Mouse (Mus musculus): ENCODE results near the gene Rbm20. TPM values are rescaled to one million over a fixed set of nuclear protein-coding genes. Genes with fewer than 3 reads are reported as not detected.

Rbm20 gene
- total and polyA plus RNA-seq, 3 experiments, result 0.05 to 0.56 (median 0.08) TPM

GRCm38 (mm10) chr19:53902739-53903487, 225.8 kb downstream of the Rbm20 start (continued):
- TF ChIP-seq RCOR1 (conservative IDR thresholded peaks at IDR 0.05; ENCODE audit: low read depth, low read length), result no peak

GRCm38 (mm10) chr19:53903507-53904321, 226.6 kb downstream of the Rbm20 start:
- peaks cover 18% of the 10 kb centered on the region; the same call in 1 of the 2 replicates for H3K79me2 ChIP-seq (replicated peaks; ENCODE audit: control insufficient read depth, extremely low read depth, insufficient read depth, poor library complexity, severe bottlenecking)
- in situ Hi-C loops (cut with MboI; ENCODE audit: low pct_ligation_motif_present, low pct_unique_long_range_greater_than_20kb, low sequenced_read_pairs), result no loop called here
- H3K4me2 ChIP-seq (ENCODE audit: insufficient read depth, low read depth, poor library complexity, severe bottlenecking), result peak overlapping the region; percentile 19; the same call in 1 of the 2 replicates
- peak; percentile 65 for DNase-seq (ENCODE audit: extremely low read depth)
- peak overlapping the region; percentile 75 for H3K27ac ChIP-seq (ENCODE audit: insufficient read depth, low read depth)
- H3K36me3 ChIP-seq (replicated peaks in 1 of 2; ENCODE audit: control insufficient read depth in 1 of 2, insufficient read depth in 1 of 2, low read length in 1 of 2), result peaks cover 8% of the 10 kb centered on the region in 2 experiments
- H3K4me1 ChIP-seq (ENCODE audit: control insufficient read depth in 1 of 2, insufficient read depth in 2 of 2), result peaks cover 16 to 64% of the 10 kb centered on the region in 2 experiments
- no peak for TF ChIP-seq TBP (conservative IDR thresholded peaks at IDR 0.05; ENCODE audit: low read depth, low read length)
- no peak for TF ChIP-seq PAX5 (IDR thresholded peaks at IDR 0.05; ENCODE audit: low read length)
- TF ChIP-seq E2F4 (IDR thresholded peaks at IDR 0.05; ENCODE audit: insufficient replicate concordance, low read depth, low read length), result no peak
- no peak for TF ChIP-seq POLR2A (IDR thresholded peaks at IDR 0.05; ENCODE audit: low read depth, low read length)
- no peak for TF ChIP-seq JUN (IDR thresholded peaks at IDR 0.05; ENCODE audit: insufficient read depth, low read depth, low read length)
- no peak for TF ChIP-seq HCFC1 (IDR thresholded peaks at IDR 0.05; ENCODE audit: low read depth, low read length)
- TF ChIP-seq MEF2A (IDR thresholded peaks at IDR 0.05; ENCODE audit: borderline replicate concordance, low read depth, low read length), result 0 out of 2 replicates have a peak, but pooled peaks have one; percentile 43
- TF ChIP-seq MAZ (IDR thresholded peaks at IDR 0.05; ENCODE audit: low read depth, low read length), result no peak
- TF ChIP-seq CHD1 (IDR thresholded peaks at IDR 0.05; ENCODE audit: low read depth, low read length), result no peak
- no peak for TF ChIP-seq NRF1 (IDR thresholded peaks at IDR 0.05; ENCODE audit: low read depth, low read length)
- no peak for TF ChIP-seq ZKSCAN1 (IDR thresholded peaks at IDR 0.05; ENCODE audit: borderline replicate concordance, low read depth, low read length)
- TF ChIP-seq JUND (conservative IDR thresholded peaks at IDR 0.05; ENCODE audit: low read depth, low read length), result no peak
- no peak for TF ChIP-seq NELFE (IDR thresholded peaks at IDR 0.05; ENCODE audit: low read depth, low read length)
- TF ChIP-seq ZC3H11A (IDR thresholded peaks at IDR 0.05; ENCODE audit: low read depth, low read length), result no peak
- no peak for TF ChIP-seq ELF1 (IDR thresholded peaks at IDR 0.05; ENCODE audit: low read depth, low read length)
- TF ChIP-seq SIN3A (IDR thresholded peaks at IDR 0.05; ENCODE audit: low read length), result peak; percentile 92
- no peak for TF ChIP-seq GABPA (IDR thresholded peaks at IDR 0.05; ENCODE audit: insufficient replicate concordance, low read depth, low read length)
- TF ChIP-seq ZNF384 (IDR thresholded peaks at IDR 0.05; ENCODE audit: low read depth, low read length), result peak; percentile 21; the same call in 1 of the 2 replicates
- TF ChIP-seq MXI1 (IDR thresholded peaks at IDR 0.05; ENCODE audit: low read depth, low read length), result no peak; the same call in 1 of the 2 replicates
- TF ChIP-seq MAFK (IDR thresholded peaks at IDR 0.05; ENCODE audit: insufficient replicate concordance, low read length), result no peak
- no peak for TF ChIP-seq KAT2A (IDR thresholded peaks at IDR 0.05; ENCODE audit: insufficient replicate concordance, low read length)
- TF ChIP-seq TCF12 (IDR thresholded peaks at IDR 0.05; ENCODE audit: low read depth, low read length), result peak; percentile 29; the same call in 1 of the 2 replicates
- TF ChIP-seq POLR2AphosphoS2 (IDR thresholded peaks at IDR 0.05; ENCODE audit: low read depth, low read length), result no peak
- TF ChIP-seq CHD2 (IDR thresholded peaks at IDR 0.05; ENCODE audit: low read length), result no peak
- 0 out of 2 replicates have a peak, but pooled peaks have one; percentile 31 for TF ChIP-seq BHLHE40 (IDR thresholded peaks at IDR 0.05; ENCODE audit: low read depth, low read length)
- peak; percentile 75; the same call in 1 of the 2 replicates for TF ChIP-seq MAX (IDR thresholded peaks at IDR 0.05; ENCODE audit: low read length)
- TF ChIP-seq SMC3 (IDR thresholded peaks at IDR 0.05; ENCODE audit: low read depth, low read length), result peak; percentile 61
- no peak for TF ChIP-seq EP300 (IDR thresholded peaks at IDR 0.05; ENCODE audit: low read length)
- peak; percentile 20 for TF ChIP-seq RAD21 (IDR thresholded peaks at IDR 0.05; ENCODE audit: low read depth, low read length)
- TF ChIP-seq USF1 (IDR thresholded peaks at IDR 0.05; ENCODE audit: low read depth, low read length), result no peak
- peak in 1 of 2 experiments; percentile 78; a peak in 2 of 4 replicates for TF ChIP-seq CTCF (conservative IDR thresholded peaks at IDR 0.05 in 1 of 2, IDR thresholded peaks at IDR 0.05 in 1 of 2; ENCODE audit: low read depth in 2 of 2, low read length in 2 of 2)
- H3K27me3 ChIP-seq (replicated peaks), result no peaks in the 10 kb centered on the region
- dilution Hi-C loops (cut with MboI; ENCODE audit: extremely low pct_ligation_motif_present, extremely low pct_unique_long_range_greater_than_20kb, low sequenced_read_pairs), result no loop called here
- H3K9me3 ChIP-seq (replicated peaks; ENCODE audit: low read length), result no peaks in the 10 kb centered on the region
- peak overlapping the region; percentile 52 to 97 (median 93) for H3K4me3 ChIP-seq (replicated peaks in 1 of 3; ENCODE audit: low read depth in 2 of 3, low read length in 2 of 3, poor library complexity in 1 of 3)
- H3K9ac ChIP-seq (ENCODE audit: insufficient read depth, low read depth), result peak overlapping the region; percentile 86

All from CH12.LX (cell line).